Mouse (Mus musculus) E14TG2a.4 (cell line): ENCODE measurements around the gene Rnd2.

Source experiments
- H3K27me3 ChIP-seq: 2 replicates; pipeline ENCODE4 v1.6.1; 2014; ENCODE audit warnings: low read length, control low read depth; ENCODE audit not compliant: insufficient read depth
- H3K36me3 ChIP-seq: 2 replicates; pipeline ENCODE4 v1.6.1; 2014; ENCODE audit warnings: low read length, control low read depth; ENCODE audit not compliant: insufficient read depth
- H3K4me1 ChIP-seq: replicated peaks from 2 replicates; pipeline ENCODE4 v1.6.1; 2014; ENCODE audit warnings: low read depth, low read length, control low read depth
- H3K4me3 ChIP-seq: replicated peaks from 2 replicates; pipeline ENCODE4 v1.5.1; 2014; ENCODE audit warnings: mild to moderate bottlenecking, low read length
- H3K9me3 ChIP-seq: 2 replicates; pipeline ENCODE4 v1.6.1; 2014; ENCODE audit warnings: low read length, control low read depth
- CTCF ChIP-seq: conservative IDR thresholded peaks from 2 replicates; pipeline ENCODE4 v1.5.1; 2014; ENCODE audit warnings: low read length
- NANOG ChIP-seq: IDR thresholded peaks from 2 replicates; pipeline ENCODE4 v1.6.1; 2014; ENCODE audit warnings: borderline replicate concordance, low read length, mixed read lengths
- POU5F1 ChIP-seq: IDR thresholded peaks from 2 replicates; pipeline ENCODE4 v1.6.1; 2014; ENCODE audit warnings: low read length, borderline replicate concordance

Rnd2 gene

DNA sequence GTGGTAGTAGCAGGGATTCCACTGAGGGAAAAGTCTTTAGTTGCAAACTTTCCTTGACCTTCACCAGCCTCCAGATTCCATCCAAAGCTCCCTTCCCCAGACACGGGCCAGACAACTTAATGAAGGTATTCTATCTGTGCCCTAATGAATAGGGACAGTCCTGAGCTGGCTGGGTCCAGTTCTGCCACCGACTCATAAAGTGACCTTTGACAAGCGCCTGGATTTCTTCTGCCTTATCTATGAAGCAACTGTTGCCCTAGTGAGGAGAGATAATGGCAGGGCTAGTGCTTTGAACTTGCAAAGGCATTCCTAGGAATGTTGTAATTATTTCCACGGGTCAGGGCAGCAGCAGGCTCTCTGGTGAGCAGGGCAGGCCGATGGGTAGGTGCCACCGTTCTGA lies 16.1 kb downstream of the Rnd2 start:
- Histone ChIP-seq H3K4me3 (no peak overlapping the region), H3K27me3 (no peaks in the 10 kb centered on the region), H3K9me3 (no peaks in the 10 kb centered on the region), H3K36me3 (peaks cover 6% of the 10 kb centered on the region), H3K4me1 (peaks cover 66% of the 10 kb centered on the region)
- TF ChIP-seq CTCF: no peak
- no peak for TF ChIP-seq NANOG
- no peak for TF ChIP-seq POU5F1

DNA sequence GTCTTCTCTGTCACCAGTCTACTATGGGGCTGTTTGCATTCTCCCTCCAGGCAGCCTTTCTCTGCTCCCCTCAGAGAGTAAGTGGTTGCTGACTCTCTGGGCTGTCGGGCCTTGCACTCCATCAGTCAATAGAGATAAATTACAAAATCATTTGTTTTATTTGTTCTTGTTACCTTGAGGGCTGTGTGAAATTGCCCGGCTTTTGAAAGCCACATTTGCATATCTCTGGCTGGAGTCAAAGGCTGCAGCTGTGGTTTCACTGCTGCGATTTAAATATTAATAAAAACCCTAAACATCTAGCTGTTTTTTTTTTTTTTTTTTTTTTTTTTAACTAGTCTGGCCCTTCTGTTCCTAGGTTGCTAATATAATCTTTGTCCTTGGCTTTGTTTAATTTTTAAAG lies 19.0 kb downstream of the Rnd2 start:
- Histone ChIP-seq H3K4me3 (no peak overlapping the region), H3K4me1 (peaks cover 47% of the 10 kb centered on the region), H3K27me3 (no peaks in the 10 kb centered on the region), H3K9me3 (no peaks in the 10 kb centered on the region), H3K36me3 (peaks cover 35% of the 10 kb centered on the region)
- no peak for TF ChIP-seq POU5F1
- TF ChIP-seq NANOG: no peak
- TF ChIP-seq CTCF: no peak

DNA sequence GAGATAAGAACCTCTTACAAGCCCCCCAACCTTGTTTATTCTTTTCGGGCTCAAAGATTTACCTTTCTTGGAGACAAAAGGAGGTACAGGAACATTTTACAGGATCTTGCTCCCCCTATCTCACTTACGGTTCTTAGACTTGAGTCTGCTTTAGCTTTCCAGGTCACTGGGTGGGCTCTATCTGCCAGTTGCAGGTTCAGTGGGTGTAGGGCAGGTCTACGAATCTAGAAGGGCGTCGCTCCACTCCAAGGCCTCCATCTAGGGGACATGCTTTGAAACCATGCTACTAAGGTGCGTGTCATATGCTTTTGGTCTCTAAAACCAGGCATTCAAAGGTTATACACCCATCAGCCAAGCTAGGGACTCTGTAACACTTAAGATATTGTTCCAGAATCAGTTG lies 19.4 kb downstream of the Rnd2 start:
- H3K36me3 ChIP-seq: peaks cover 40% of the 10 kb centered on the region
- H3K4me3 ChIP-seq: no peak overlapping the region
- H3K4me1 ChIP-seq: peaks cover 43% of the 10 kb centered on the region
- H3K9me3 ChIP-seq: no peaks in the 10 kb centered on the region
- TF ChIP-seq POU5F1: no peak
- TF ChIP-seq CTCF: no peak
- no peaks in the 10 kb centered on the region for H3K27me3 ChIP-seq

DNA sequence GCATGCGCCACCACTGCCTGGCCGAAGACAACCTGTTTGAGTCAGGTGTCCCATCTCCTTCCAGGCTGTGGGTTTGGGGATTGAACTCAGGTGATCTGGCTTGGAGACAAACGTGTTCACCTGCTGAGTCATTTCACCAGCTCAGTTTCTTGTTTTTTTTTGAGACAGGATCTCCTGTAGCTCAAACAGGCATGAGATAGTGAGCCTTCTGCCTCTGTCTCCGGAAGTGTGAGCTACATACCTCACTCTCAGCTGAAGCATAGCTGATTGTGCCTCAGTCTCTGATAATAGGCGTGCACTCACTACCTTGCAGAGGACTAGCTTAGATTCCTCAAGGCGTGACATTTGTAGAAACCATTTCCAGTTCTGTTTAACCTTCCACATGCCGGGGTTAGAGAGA lies 20.0 kb downstream of the Rnd2 start:
- H3K4me1 ChIP-seq: peaks cover 37% of the 10 kb centered on the region
- peaks cover 45% of the 10 kb centered on the region for H3K36me3 ChIP-seq
- TF ChIP-seq POU5F1: no peak
- TF ChIP-seq CTCF: no peak
- TF ChIP-seq NANOG: no peak
- no peaks in the 10 kb centered on the region for H3K27me3 ChIP-seq
- H3K4me3 ChIP-seq: no peak overlapping the region
- no peaks in the 10 kb centered on the region for H3K9me3 ChIP-seq

DNA sequence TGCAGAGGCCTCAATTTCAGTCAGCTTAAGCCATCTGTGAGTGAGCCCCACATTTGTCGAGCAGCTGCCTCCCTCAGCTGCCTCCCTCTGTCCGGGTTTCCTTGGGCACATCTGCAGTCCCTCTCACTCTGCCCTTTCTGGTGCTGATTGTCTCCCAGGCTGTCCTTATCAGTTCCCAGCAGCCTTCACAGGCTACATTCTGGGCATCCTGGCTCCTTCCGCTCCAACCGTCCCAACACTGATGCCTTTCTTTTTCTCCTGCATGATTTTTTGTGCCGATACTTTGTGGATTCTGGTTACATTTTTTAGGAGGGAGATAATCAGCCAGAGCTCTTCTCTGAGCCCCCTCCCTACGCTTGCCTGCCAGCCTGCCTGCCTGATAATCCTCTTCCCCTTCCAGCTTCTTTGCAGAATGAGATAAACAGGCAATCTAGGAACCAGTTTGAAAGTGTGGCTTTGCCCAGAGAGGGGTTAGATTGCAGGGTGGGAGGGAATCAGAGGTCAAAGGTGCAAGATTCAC lies 20.8 kb downstream of the Rnd2 start:
- no peaks in the 10 kb centered on the region for H3K9me3 ChIP-seq
- no peak overlapping the region for H3K4me3 ChIP-seq
- TF ChIP-seq POU5F1: no peak
- H3K4me1 ChIP-seq: peaks cover 30% of the 10 kb centered on the region
- peaks cover 53% of the 10 kb centered on the region for H3K36me3 ChIP-seq
- H3K27me3 ChIP-seq: no peaks in the 10 kb centered on the region

DNA sequence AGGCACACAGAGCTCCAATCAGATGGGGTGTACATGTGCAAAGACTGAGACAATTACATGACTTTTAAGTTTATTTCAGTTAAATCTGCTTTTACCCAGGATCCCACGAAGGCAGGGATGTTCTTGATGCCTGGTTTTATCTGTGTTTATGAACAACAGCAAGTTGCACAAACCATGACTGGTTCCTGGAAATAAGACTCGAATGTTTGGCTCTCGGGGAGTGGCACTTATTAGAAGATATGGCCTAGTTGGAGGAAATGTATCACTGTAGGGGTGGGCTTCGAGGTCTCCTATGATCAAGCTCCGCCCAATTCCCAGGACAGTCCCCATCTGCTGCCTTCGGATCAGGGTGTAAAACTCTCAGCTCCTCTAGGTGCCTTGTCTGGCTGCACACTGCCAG lies 21.3 kb downstream of the Rnd2 start:
- Histone ChIP-seq H3K4me1 (peaks cover 24% of the 10 kb centered on the region), H3K36me3 (peaks cover 58% of the 10 kb centered on the region), H3K9me3 (no peaks in the 10 kb centered on the region), H3K27me3 (no peaks in the 10 kb centered on the region), H3K4me3 (no peak overlapping the region)
- no peak for TF ChIP-seq POU5F1

DNA sequence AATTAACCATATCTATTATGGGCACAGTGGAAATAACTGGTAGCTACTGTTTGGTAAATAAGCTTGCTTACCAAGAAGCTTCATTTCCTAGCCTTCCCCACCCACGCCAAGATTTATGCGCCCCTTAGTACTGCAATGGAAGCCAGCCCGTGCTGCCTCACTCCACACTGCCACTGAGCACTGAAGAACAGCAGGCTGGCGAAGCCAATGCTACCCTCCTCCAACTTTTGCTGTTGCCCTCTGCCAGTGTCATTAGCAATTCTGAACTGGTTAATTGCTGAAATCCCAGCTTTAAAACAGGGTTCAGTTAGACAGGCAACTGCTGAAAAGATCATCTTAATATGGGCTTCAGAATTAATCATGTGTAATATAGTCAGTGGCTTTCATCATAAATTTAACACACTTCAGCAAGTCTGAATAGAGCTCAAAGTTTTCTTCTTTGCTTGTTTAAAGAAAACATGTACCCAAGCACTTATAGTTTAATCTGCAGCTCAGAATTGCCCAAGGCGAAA lies 41.5 kb downstream of the Rnd2 start:
- TF ChIP-seq POU5F1: no peak
- no peak for TF ChIP-seq NANOG
- Histone ChIP-seq H3K27me3 (no peaks in the 10 kb centered on the region), H3K36me3 (peaks cover 100% of the 10 kb centered on the region), H3K9me3 (no peaks in the 10 kb centered on the region), H3K4me3 (no peak overlapping the region), H3K4me1 (peaks cover 11% of the 10 kb centered on the region)

DNA sequence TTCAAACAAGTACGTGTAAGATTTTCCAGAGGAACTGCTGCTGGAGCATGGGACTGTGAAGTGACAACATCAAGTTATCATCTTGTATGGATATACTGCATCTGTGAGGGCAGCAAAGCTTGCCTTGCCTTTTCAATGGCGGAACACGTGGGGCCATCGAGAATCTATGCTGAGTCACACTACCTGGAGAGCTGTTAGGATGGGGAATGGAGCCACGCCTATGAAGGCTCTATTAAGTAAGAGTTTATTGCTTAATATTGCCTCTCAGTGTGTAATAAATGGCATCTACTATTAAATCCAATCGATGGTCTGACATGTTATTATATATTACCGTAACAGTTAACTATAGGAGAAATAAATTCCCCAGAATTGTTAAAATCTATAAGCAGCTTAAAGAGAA lies 42.3 kb downstream of the Rnd2 start:
- Histone ChIP-seq H3K4me1 (peaks cover 11% of the 10 kb centered on the region), H3K9me3 (no peaks in the 10 kb centered on the region), H3K36me3 (peaks cover 100% of the 10 kb centered on the region), H3K4me3 (no peak overlapping the region), H3K27me3 (no peaks in the 10 kb centered on the region)
- TF ChIP-seq NANOG: no peak
- TF ChIP-seq POU5F1: no peak
- no peak for TF ChIP-seq CTCF

DNA sequence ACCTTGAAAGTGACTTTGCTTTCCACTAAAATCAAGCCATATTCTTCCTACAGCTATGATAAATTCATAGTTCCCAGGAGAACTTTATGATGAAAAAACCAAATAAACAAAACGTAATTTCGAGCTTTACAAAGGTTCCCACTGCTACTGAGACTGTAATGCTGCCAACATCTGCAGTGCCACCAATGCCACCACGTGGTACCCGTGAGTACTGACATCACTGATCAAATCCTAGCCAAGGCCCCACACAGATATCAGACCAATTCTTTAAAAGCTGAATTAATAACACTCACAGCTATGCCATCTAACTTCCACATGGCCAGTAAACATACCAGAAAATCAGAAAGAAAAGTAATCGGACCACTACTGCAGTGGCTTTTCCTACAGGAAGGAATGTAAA lies 54.1 kb downstream of the Rnd2 start:
- TF ChIP-seq CTCF: no peak
- TF ChIP-seq POU5F1: no peak
- no peak for TF ChIP-seq NANOG
- Histone ChIP-seq H3K9me3 (no peaks in the 10 kb centered on the region), H3K4me3 (no peak overlapping the region), H3K4me1 (0 out of 2 replicates have a peak, but pooled peaks cover 8% of the 10 kb centered on the region), H3K36me3 (peaks cover 96% of the 10 kb centered on the region), H3K27me3 (no peaks in the 10 kb centered on the region)

DNA sequence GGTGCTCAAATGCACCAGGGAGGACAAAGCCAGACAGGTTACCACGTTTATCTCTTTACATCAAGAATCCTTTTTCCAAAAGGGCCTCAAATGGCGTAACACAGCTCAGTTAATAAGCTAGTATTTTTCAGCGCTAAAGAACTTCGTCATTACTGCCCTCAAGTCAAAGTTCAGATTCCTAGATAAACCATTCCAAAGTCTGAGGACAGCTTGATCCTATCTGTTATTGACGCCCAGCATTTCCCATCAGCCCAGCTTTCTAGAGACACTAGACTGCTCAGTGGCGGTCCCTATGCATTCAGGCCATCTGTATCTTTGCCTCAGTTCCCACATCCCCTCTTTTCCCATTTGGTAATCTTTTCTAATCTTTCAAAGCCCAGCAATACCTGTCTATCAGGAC lies 54.6 kb downstream of the Rnd2 start:
- no peak overlapping the region for H3K4me3 ChIP-seq
- 0 out of 2 replicates have a peak, but pooled peaks cover 8% of the 10 kb centered on the region for H3K4me1 ChIP-seq
- TF ChIP-seq NANOG (no peak), CTCF (no peak), POU5F1 (no peak)
- no peaks in the 10 kb centered on the region for H3K9me3 ChIP-seq
- peaks cover 96% of the 10 kb centered on the region for H3K36me3 ChIP-seq
- H3K27me3 ChIP-seq: no peaks in the 10 kb centered on the region
